Mouse (Mus musculus) cerebellum, adult 2 months (tissue): ENCODE data around the gene Scrn2.

ENCODE experiments used
- CTCF ChIP-seq: fragments of 200-500 bp; IDR thresholded peaks from 2 replicates; pipeline ENCODE4 v1.5.1; 2011; ENCODE audit warnings: low read depth, mild to moderate bottlenecking, control low read depth, low read length, moderate library complexity, borderline replicate concordance; ENCODE audit not compliant: insufficient read depth
- POLR2A ChIP-seq: fragments of 200-500 bp; IDR thresholded peaks from 2 replicates; pipeline ENCODE4 v1.6.1; 2011; ENCODE audit warnings: low read length, control low read depth, borderline replicate concordance; ENCODE audit not compliant: insufficient read depth

- no peak for TF ChIP-seq POLR2A
- TF ChIP-seq CTCF: no peak
These were observed 22.5 kb upstream of the Scrn2 start for GRCm38 (mm10) chr11:97007093-97007794.
